Mouse (Mus musculus): ENCODE data around the gene Ndn. TPM values are rescaled to one million over a fixed set of nuclear protein-coding genes. Genes with fewer than 3 reads are reported as not detected.
A peak's percentile ranks its signal among the peaks of the same experiment; 100 is the strongest.

Gene Ndn
- 72.8 and 83.9 TPM in 2 replicates for polyA plus RNA-seq (2014; fragmentation: Nextera tagmentation; extraction: Ambion mirVana)

DNA sequence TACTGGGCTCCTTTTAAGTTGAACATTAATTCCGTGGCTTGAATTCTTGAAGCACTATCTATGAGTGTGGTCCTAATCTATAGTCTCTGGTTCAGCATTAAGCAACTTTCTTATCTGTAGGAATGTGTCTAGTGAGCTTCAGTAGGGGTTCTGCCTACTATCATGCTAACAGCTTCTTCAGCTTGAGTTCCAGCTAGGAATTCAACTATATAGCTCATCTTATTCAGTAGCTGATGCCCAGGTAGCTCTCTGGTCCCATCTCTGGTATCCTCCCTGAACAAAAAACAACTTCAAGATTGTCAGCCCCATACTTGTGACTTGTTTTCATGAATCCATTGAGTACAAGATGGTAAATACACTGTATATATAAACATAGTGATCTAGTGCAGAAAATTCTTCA lies at the start of gene Ndn:
TSS of gene Ndn (plus strand) at position 301 of the 400 bp plus-strand sequence.
- peaks cover 5% of the 10 kb centered on the region; the same call in 1 of the 2 replicates for H3K9me3 ChIP-seq (replicated peaks; ENCODE audit: control insufficient read depth, low read length)
- no peaks in the 10 kb centered on the region for H3K4me1 ChIP-seq (ENCODE audit: control insufficient read depth, insufficient read depth, low read length)
- H3K4me3 ChIP-seq (ENCODE audit: low read depth, low read length), result no peak within 1 kb of the TSS
- no peak for ATAC-seq (replicated peaks; ENCODE audit: insufficient number of reproducible peaks, low FRiP score, low TSS enrichment)
- no peak within 1 kb of the TSS for H3K4me2 ChIP-seq
- 19% methylated on average over 1 of the region's 1 CpGs for WGBS (ENCODE audit: insufficient replicate concordance)
- H3K27me3 ChIP-seq (ENCODE audit: control insufficient read depth, insufficient read depth, low read length), result no peaks in the 10 kb centered on the region
- no peaks in the 10 kb centered on the region for H3K36me3 ChIP-seq (ENCODE audit: control insufficient read depth, insufficient read depth, low read length)
- no peak within 1 kb of the TSS for H3K27ac ChIP-seq (ENCODE audit: low read depth, low read length)
- no peak within 1 kb of the TSS for H3K9ac ChIP-seq (ENCODE audit: low read depth, low read length)

DNA sequence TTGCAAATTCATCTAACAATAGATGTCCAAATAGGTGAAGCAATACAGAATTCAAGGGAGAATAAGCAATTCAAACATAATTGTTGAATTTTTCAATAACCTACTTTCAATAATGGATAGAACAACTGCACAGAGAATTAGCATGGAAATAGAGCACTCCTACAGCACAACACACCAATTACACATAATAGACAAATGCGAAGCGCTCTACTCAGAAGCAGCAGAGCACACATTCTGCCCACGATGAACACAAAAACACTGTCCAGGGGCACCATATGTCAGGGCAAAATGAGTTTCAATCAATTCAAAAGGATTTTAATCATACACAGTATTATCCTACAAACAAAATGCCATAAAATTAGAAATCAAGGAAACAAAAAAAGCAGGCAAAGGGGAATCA lies 43.9 kb upstream of the Ndn start:
- no peak overlapping the region for H3K9ac ChIP-seq (ENCODE audit: low read depth, low read length)
- WGBS (ENCODE audit: insufficient replicate concordance), result 78% methylated on average over 3 of the region's 3 CpGs
- H3K27ac ChIP-seq (ENCODE audit: low read depth, low read length), result no peak overlapping the region
- no peak for ATAC-seq (replicated peaks; ENCODE audit: insufficient number of reproducible peaks, low FRiP score, low TSS enrichment)
- no peak overlapping the region for H3K4me2 ChIP-seq
- H3K9me3 ChIP-seq (replicated peaks; ENCODE audit: control insufficient read depth, low read length), result no peaks in the 10 kb centered on the region
- no peaks in the 10 kb centered on the region for H3K36me3 ChIP-seq (ENCODE audit: control insufficient read depth, insufficient read depth, low read length)
- no peaks in the 10 kb centered on the region for H3K27me3 ChIP-seq (ENCODE audit: control insufficient read depth, insufficient read depth, low read length)
- H3K4me1 ChIP-seq (ENCODE audit: control insufficient read depth, insufficient read depth, low read length), result no peaks in the 10 kb centered on the region
- H3K4me3 ChIP-seq (ENCODE audit: low read depth, low read length), result no peak overlapping the region

DNA sequence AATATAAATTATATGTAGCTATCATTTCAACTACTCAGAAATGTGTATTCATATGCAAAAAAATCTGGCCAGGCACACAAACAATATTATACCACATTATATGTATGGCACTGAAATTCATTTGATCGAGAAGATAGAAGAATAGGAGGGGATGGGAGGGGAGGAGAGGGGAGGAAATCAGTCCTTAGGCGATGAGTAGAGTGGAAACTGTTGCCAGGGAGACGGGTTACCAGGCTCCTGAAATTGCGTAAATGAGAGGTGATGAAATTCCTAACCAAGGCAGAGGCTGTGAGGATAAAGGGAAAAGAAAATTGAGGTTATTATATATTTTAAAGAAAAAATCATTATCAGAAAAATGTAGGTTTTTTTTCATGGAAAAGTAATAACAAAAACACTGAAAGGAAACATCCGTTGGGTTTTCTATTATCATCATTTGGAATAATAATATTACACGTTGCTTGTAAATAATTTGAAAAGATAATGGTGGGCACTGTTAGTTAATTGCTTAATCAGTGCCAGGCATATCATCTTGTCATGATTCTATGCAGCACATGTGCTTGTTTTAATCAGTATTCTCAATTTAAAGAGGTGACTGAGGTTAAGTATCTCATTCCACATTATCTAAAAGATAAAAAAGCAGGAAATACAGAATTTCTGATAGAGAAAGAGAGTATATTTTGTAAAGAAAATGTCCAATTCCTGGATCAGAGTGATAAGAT lies 39.3 kb upstream of the Ndn start:
- H3K4me2 ChIP-seq, result no peak overlapping the region
- H3K36me3 ChIP-seq (ENCODE audit: control insufficient read depth, insufficient read depth, low read length), result no peaks in the 10 kb centered on the region
- no peaks in the 10 kb centered on the region for H3K4me1 ChIP-seq (ENCODE audit: control insufficient read depth, insufficient read depth, low read length)
- WGBS (ENCODE audit: insufficient replicate concordance), result 58% methylated on average over 6 of the region's 6 CpGs
- no peaks in the 10 kb centered on the region for H3K27me3 ChIP-seq (ENCODE audit: control insufficient read depth, insufficient read depth, low read length)
- no peak overlapping the region for H3K4me3 ChIP-seq (ENCODE audit: low read depth, low read length)
- no peak overlapping the region for H3K27ac ChIP-seq (ENCODE audit: low read depth, low read length)
- no peak for ATAC-seq (replicated peaks; ENCODE audit: insufficient number of reproducible peaks, low FRiP score, low TSS enrichment)
- H3K9me3 ChIP-seq (replicated peaks; ENCODE audit: control insufficient read depth, low read length), result no peaks in the 10 kb centered on the region
- no peak overlapping the region for H3K9ac ChIP-seq (ENCODE audit: low read depth, low read length)

DNA sequence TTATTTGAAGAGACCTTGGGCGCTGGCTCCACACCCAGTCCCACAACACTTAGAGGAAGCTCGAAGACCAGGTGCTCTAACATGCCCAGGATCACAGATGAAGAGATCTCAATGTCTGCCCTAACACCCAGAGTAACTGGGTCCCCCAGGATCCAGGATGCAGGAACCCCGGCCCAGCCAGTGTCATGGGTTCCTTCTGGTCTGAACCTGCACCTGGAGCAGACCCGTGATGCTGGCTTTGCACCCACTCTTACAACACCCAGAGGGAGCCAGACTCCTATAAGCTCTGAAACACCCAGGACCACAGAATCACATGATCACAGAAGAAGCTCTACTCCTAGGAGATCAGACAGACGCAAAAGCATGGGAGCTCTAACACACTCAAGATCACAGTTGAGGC lies 29.6 kb upstream of the Ndn start:
- no peaks in the 10 kb centered on the region for H3K36me3 ChIP-seq (ENCODE audit: control insufficient read depth, insufficient read depth, low read length)
- no peaks in the 10 kb centered on the region for H3K4me1 ChIP-seq (ENCODE audit: control insufficient read depth, insufficient read depth, low read length)
- H3K9me3 ChIP-seq (replicated peaks; ENCODE audit: control insufficient read depth, low read length), result no peaks in the 10 kb centered on the region
- no peaks in the 10 kb centered on the region for H3K27me3 ChIP-seq (ENCODE audit: control insufficient read depth, insufficient read depth, low read length)
- no peak overlapping the region for H3K4me2 ChIP-seq
- no peak overlapping the region for H3K4me3 ChIP-seq (ENCODE audit: low read depth, low read length)
- no peak for ATAC-seq (replicated peaks; ENCODE audit: insufficient number of reproducible peaks, low FRiP score, low TSS enrichment)
- H3K9ac ChIP-seq (ENCODE audit: low read depth, low read length), result no peak overlapping the region
- H3K27ac ChIP-seq (ENCODE audit: low read depth, low read length), result no peak overlapping the region
- whole genome bisulfite sequencing (ENCODE audit: insufficient replicate concordance), result 66% methylated on average over 5 of the region's 5 CpGs

DNA sequence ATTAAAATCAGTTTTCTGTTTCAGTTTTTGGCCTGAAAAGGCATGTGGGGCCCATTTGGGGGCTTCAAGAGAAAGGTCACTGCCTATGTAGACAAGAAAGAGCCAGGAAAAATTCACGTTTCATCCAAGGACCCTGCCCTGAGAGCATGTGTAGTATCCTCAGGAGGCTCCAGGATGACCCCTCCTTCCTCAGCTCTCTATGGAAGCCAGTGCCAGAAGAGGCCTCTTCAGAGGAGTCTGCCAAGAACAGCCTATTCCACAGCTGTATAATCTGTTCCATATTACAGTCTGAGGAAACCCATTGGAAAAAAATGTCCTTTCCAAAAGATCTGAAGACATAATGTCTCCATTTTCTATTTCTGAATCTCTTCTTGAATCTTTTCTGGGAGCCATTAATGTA lies 958 bp upstream of the Ndn start:
- Histone ChIP-seq H3K9ac (ENCODE audit: low read depth, low read length) (no peak overlapping the region), H3K27me3 (ENCODE audit: control insufficient read depth, insufficient read depth, low read length) (no peaks in the 10 kb centered on the region), H3K4me1 (ENCODE audit: control insufficient read depth, insufficient read depth, low read length) (no peaks in the 10 kb centered on the region), H3K9me3 (replicated peaks; ENCODE audit: control insufficient read depth, low read length) (peaks cover 5% of the 10 kb centered on the region; the same call in 1 of the 2 replicates), H3K36me3 (ENCODE audit: control insufficient read depth, insufficient read depth, low read length) (no peaks in the 10 kb centered on the region), H3K4me3 (ENCODE audit: low read depth, low read length) (no peak overlapping the region), H3K27ac (ENCODE audit: low read depth, low read length) (no peak overlapping the region), H3K4me2 (no peak overlapping the region)
- 36% methylated on average over 1 of the region's 1 CpGs for WGBS (ENCODE audit: insufficient replicate concordance)
- no peak for ATAC-seq (replicated peaks; ENCODE audit: insufficient number of reproducible peaks, low FRiP score, low TSS enrichment)

DNA sequence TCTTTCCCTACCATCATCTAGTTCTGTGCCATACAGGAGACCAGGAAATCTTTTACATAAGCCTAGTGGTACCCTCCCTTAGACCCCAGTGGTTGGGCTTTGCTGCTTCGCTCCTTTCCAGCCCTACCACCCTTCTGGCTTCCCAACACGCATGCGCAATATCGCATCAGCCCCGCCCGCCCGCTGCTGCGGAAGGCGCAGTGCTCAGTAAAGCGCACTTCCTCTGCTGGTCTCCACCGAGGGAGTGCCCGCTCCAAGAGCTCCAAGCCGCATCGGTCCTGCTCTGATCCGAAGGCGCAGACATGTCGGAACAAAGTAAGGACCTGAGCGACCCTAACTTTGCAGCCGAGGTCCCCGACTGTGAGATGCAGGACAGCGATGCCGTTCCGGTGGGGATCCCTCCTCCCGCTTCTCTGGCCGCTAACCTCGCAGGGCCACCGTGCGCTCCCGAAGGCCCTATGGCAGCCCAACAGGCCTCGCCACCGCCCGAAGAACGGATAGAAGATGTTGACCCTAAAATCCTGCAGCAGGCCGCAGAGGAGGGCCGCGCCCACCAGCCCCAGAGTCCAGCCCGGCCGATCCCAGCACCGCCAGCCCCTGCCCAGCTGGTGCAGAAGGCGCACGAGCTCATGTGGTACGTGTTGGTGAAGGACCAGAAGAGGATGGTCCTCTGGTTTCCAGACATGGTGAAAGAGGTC lies 1.9 kb downstream of the Ndn start:
- WGBS (ENCODE audit: insufficient replicate concordance), result 6% methylated on average over 42 of the region's 42 CpGs
- H3K4me3 ChIP-seq (ENCODE audit: low read depth, low read length), result peak overlapping the region; percentile 53
- H3K27me3 ChIP-seq (ENCODE audit: control insufficient read depth, insufficient read depth, low read length), result no peaks in the 10 kb centered on the region
- H3K36me3 ChIP-seq (ENCODE audit: control insufficient read depth, insufficient read depth, low read length), result no peaks in the 10 kb centered on the region
- peak overlapping the region; percentile 56 for H3K9ac ChIP-seq (ENCODE audit: low read depth, low read length)
- H3K27ac ChIP-seq (ENCODE audit: low read depth, low read length), result no peak overlapping the region
- peaks cover 5% of the 10 kb centered on the region; the same call in 1 of the 2 replicates for H3K9me3 ChIP-seq (replicated peaks; ENCODE audit: control insufficient read depth, low read length)
- ATAC-seq (replicated peaks; ENCODE audit: insufficient number of reproducible peaks, low FRiP score, low TSS enrichment), result peak; percentile 87
- peak overlapping the region; percentile 65 for H3K4me2 ChIP-seq
- no peaks in the 10 kb centered on the region for H3K4me1 ChIP-seq (ENCODE audit: control insufficient read depth, insufficient read depth, low read length)

DNA sequence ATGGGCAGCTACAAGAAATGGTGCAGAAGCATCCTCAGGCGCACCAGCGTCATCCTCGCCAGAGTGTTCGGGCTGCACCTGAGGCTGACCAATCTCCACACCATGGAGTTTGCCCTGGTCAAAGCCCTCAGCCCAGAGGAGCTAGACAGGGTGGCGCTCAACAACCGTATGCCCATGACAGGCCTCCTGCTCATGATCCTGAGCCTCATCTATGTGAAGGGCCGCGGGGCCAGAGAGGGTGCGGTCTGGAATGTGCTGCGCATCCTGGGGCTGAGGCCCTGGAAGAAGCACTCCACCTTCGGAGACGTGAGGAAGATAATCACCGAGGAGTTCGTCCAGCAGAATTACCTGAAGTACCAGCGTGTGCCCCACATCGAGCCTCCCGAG lies 2.4 kb downstream of the Ndn start:
- Histone ChIP-seq H3K36me3 (ENCODE audit: control insufficient read depth, insufficient read depth, low read length) (no peaks in the 10 kb centered on the region), H3K9ac (ENCODE audit: low read depth, low read length) (peak overlapping the region; percentile 56), H3K9me3 (replicated peaks; ENCODE audit: control insufficient read depth, low read length) (peaks cover 5% of the 10 kb centered on the region; the same call in 1 of the 2 replicates), H3K4me3 (ENCODE audit: low read depth, low read length) (peak overlapping the region; percentile 53), H3K4me2 (peak overlapping the region; percentile 65), H3K4me1 (ENCODE audit: control insufficient read depth, insufficient read depth, low read length) (no peaks in the 10 kb centered on the region), H3K27ac (ENCODE audit: low read depth, low read length) (no peak overlapping the region), H3K27me3 (ENCODE audit: control insufficient read depth, insufficient read depth, low read length) (no peaks in the 10 kb centered on the region)
- ATAC-seq (replicated peaks; ENCODE audit: insufficient number of reproducible peaks, low FRiP score, low TSS enrichment), result peak; percentile 44; the same call in 1 of the 2 replicates
- WGBS (ENCODE audit: insufficient replicate concordance), result 27% methylated on average over 17 of the region's 17 CpGs

DNA sequence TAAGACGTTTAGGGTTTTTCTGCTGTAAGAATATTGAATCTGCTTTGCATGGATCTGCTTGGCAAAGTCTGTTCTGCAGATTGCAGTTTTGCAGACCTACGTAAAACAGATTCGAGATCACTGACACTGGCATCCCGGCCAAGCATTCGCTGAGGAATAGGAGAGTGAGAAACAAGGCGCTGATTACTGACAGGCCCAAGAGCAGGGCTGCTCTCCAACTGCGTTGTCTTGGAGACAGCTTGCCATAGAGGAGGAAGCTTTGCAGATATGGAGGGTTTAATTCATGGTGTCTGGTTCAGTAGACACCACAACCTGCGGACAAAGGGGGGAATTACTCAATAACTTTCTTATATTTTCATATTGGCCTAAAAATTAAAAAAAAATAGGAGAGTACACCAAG lies 4.9 kb downstream of the Ndn start:
- H3K9ac ChIP-seq (ENCODE audit: low read depth, low read length), result no peak overlapping the region
- no peak overlapping the region for H3K4me3 ChIP-seq (ENCODE audit: low read depth, low read length)
- 38% methylated on average over 8 of the region's 8 CpGs for WGBS (ENCODE audit: insufficient replicate concordance)
- H3K4me2 ChIP-seq, result no peak overlapping the region
- no peak for ATAC-seq (replicated peaks; ENCODE audit: insufficient number of reproducible peaks, low FRiP score, low TSS enrichment)
- H3K27ac ChIP-seq (ENCODE audit: low read depth, low read length), result no peak overlapping the region
- H3K36me3 ChIP-seq (ENCODE audit: control insufficient read depth, insufficient read depth, low read length), result no peaks in the 10 kb centered on the region
- H3K27me3 ChIP-seq (ENCODE audit: control insufficient read depth, insufficient read depth, low read length), result no peaks in the 10 kb centered on the region
- no peaks in the 10 kb centered on the region for H3K4me1 ChIP-seq (ENCODE audit: control insufficient read depth, insufficient read depth, low read length)
- peaks cover 5% of the 10 kb centered on the region; the same call in 1 of the 2 replicates for H3K9me3 ChIP-seq (replicated peaks; ENCODE audit: control insufficient read depth, low read length)

Measured in heart, embryonic 11.5 days (tissue).